Mouse (Mus musculus) mature B cell (primary cell): ENCODE measurements around the gene Eef1b2.

Source experiments
- in situ Hi-C: fragments of 300-500 bp; cut with MboI; formaldehyde crosslinking; loops from 2 replicates; pipeline ENCODE4 v1.14.3; 2019

Gene Eef1b2

GRCm38 (mm10) chr1:63192306-63193065 is 15.9 kb downstream of the Eef1b2 start:
- in situ Hi-C loops = no loop called here

- in situ Hi-C loops = no loop called here
These were observed 19.4 kb downstream of the Eef1b2 start for GRCm38 (mm10) chr1:63195848-63196512.

DNA sequence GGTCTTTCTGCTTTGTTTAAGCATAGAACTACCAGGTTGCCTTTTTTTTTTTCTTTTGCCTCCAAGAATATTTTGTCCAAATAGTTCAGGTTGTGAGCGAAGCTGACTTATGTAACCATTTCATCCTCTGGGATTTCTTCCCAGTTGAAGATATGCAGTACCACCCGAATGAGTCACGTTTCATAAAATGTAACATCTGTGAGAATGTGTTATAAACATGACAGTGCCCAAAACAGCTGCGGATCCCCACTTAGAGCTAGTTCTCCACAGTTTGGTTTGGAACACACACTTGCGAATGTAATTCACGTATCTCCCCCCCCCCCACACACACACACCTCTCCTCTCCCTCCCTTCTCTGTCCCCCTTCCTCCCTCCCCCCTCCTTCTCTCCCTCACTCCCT is 22.8 kb downstream of the Eef1b2 start:
- in situ Hi-C loops = no loop called here

GRCm38 (mm10) chr1:63200322-63200721 is 23.7 kb downstream of the Eef1b2 start:
- in situ Hi-C loops = no loop called here

GRCm38 (mm10) chr1:63201672-63202071 is 25.0 kb downstream of the Eef1b2 start:
- in situ Hi-C loops = no loop called here

DNA sequence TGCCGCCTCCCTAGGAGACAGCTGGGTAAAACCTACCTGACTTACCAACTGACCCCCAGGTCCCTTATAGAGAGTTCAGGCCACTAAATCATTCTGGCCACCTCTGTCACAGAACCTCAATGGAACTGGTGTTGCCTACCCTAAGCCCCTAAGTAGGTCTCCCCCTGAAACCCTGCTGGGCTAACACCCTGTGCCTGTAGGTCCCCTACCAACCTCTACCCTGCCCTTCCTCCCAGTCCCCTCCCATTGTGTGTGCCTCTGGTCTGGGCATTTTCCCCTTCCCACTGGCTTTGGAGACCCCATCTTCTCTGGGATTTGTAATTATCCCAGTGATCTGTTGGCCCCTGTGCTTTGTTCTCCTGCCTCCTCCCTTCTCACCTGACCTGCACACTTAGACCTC is 26.8 kb downstream of the Eef1b2 start:
- in situ Hi-C loops = no loop called here

DNA sequence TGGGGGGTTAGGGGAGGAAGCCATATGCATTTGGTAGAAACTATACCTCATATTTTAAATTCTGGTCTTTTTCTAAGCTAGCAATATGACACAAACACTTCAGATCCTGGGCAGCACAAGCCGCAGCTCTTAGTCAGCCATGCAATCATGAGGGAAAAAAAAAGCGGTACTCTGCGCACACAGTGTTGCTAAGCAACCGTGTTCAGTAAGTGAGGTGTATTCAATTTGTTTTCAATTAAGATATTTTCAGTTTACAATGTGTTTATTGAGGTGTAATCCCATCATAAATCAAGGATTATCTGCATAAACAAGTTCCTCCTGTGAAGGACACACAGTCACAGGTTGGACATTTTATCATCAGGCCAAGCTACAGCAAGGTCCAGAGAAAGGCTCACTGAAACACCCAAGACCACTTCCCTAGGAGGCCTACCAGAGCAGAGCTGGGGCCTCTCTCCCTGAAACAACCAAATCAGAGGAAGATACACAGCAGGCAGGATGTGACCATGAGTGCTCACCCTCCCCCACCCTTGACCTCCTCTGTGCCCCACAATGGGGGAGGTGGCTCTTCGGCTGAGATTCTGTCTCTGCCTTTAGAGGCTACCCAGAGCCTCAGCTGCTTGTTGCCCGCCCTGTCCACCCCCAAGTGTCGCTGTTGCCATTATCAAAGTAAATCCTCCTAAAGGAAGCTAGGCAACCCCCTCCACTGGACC is 27.5 kb downstream of the Eef1b2 start:
- in situ Hi-C loops = no loop called here

DNA sequence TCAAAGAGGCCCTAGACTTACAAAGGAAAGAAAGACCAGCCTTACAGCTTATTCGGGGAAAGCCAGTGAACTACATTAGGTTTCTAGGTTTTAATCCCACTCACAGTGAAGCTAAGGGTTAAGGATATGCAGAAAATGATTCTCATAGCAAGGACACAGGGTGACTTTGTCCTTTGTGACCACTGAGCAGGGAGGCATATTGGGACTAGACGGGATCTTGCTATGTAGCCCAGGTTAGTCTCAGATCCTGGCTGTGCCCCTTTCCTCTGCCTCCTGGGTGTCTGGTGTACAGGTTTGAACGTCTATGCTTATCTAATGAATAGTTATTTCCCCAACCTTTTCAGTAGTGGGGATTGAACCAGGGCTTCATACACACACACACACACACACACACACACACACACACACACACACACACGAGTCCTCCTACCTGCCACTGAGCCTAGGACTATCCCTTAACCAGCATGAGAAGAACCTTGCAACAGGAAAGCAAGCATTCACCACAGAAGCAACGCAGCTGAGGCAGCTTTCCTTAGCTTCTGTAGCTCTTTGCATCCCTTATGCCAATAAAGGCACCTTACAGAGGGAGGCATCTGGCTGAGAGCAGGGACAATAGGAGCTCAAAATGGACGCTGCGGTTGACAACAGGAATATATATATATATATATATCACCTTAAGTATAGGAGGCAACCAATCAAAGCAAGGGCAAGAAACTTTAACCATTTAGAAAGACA is 28.2 kb downstream of the Eef1b2 start:
- in situ Hi-C loops = no loop called here

DNA sequence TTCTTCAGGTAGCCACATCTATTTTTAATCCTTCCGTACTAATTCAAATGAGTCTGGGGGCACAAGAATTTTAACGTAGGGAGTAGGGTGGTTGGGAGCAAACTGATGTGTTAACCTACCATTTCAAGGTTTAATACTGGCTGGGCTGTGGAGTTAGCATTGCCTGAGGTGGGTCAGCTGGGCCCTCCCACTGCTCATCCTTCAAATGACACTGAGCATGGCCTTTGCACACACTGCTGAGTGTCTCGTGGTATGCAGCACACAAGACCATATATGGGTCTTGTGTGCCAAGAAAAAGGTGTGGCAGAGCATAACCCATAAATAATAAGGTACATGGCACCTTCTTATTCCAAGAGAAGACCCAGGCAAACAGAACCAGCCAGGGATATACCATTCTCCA is 31.0 kb downstream of the Eef1b2 start:
- in situ Hi-C loops = no loop called here

DNA sequence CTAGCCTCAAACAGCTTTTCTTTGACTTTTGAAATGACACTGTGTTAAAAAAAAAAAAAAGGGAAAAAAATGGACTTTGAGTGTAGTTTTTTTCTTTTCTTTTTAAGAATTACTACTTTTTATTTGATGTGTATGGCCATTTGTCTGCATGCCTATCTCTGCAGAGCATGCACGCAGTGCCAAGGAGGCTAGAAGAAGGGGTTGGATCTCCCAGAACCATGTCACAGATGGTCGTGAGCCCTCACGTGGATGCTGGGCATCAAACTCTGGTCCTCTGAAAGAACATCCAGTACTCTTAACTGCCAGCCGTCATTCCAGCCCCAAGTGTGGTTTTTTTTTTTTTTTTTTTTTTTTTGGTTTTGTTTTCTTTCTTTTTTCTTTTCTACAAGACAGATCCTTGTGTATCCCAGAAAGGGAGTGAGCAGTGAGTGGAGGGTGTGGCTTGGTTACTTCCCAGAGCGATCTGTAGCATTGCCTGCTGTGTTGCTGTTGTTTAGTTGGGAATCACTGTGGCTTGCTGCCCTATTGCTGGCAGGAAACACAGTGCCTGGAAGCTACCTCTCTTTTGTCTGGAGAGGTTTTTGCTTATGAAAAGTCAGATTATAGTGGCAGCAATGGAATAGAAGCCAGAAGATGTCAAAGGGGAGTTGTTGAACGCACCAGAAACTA is 33.4 kb downstream of the Eef1b2 start:
- in situ Hi-C loops = no loop called here

DNA sequence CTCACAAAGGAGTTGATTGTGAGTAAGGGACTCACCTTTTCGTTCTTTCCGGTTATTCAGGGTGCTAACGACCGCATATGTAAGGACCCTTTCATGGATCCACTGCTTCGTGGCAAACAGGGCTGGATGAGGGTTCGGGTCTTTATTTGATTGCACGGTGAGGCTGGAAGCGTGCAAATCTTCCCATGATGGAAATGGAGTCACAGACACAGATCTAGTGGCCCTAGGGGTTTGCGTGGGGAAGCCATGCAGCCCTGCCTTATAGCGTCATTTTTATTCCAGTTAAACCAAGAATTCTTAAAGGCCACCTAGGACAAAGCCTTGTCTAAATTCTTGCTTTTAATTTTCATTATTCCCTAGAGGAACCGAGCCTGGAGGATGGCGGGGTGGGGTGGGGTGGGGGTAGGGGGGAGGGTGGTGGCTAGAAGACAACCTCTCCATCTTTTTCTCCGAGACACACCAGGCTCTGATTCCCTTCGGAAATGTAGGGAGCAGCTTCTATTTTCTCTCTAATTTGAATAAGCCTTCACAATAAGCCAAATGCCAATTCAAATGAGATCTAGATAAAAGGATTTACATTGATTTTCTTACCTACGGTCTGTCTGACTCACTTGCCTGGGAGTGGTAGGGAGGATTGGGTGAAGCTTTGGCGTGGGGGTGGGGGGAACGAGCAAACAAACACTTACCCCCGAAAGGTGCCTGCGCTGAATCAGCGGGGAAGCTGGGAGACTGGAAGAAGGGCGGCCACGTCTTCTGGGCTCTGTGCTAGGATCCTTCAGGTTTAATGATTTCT is 37.0 kb downstream of the Eef1b2 start:
- in situ Hi-C loops = no loop called here

DNA sequence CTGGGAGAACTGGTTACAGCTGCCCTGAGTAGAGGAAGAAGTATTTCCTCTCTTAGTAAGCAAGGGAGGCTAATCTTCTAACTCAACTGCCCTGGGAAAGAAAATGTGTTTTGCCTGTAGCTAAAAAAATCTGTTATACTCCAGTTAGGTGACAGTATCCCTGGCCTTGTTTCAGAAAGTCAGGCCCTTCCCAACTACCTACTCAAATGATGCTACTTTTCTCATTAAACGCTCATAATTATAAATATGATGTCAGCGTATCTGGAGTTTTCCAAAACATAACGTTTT is 37.6 kb downstream of the Eef1b2 start, which contains the start of gene Gpr1:
TSS of gene Gpr1 (minus strand) at position 273 of the 288 bp plus-strand sequence.
- in situ Hi-C loops = no loop called here

DNA sequence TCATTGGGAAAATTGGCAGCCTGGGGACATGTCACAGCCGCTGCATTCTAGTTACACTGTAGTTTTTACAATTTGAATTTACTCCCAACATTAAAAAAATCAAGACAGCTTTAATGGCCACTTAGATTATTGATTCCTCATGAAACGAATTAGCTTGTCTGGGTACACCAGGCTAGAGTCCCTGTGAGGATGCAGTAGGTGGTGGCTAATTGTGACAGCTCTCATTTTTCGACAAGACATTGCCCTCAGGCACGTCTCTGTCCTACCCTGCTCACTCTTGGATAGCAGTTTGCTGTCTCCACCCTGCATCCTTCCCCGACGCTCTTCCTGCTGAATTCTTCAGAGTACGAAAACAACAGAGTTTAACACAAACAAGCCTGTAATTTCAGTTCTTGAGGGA is 38.0 kb downstream of the Eef1b2 start:
- in situ Hi-C loops = no loop called here

DNA sequence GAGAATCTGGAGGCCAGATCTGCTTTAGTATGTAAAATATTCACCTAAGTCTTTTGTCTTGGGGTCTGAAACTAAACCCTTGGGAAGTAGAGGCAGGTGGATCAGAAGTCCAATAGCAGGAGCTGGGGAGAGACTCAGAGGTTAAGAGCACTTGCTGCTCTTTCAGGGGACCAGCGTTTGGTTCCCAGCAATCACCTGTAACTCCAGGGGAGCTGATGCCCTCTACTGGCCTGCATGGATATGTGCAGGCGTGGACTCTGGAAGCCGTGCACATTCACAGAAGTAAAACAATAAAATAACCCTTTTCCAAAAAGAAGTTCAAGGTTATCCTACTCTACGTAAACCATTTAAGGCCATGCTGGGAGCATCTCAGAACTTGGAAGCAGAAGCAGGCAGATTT is 42.7 kb downstream of the Eef1b2 start:
- in situ Hi-C loops = no loop called here

DNA sequence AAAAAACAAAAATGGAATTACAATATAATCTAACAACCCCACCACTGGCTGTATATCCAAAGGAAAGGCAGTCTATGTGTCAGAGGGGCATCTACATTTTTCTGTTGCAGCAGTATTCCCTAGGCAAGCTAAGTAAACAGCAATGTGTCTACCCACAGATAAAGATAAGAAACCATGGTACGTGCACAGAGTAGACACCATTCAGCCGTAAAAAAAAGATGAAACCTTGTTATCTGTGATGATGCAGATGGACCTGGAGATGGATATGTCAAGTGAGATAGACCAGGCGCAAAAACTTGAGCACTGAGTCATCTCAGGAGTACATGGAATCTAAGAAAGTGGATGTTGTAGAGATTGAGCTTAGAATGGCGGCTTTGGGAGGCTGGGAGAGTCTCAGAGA is 48.4 kb downstream of the Eef1b2 start:
- in situ Hi-C loops = no loop called here

DNA sequence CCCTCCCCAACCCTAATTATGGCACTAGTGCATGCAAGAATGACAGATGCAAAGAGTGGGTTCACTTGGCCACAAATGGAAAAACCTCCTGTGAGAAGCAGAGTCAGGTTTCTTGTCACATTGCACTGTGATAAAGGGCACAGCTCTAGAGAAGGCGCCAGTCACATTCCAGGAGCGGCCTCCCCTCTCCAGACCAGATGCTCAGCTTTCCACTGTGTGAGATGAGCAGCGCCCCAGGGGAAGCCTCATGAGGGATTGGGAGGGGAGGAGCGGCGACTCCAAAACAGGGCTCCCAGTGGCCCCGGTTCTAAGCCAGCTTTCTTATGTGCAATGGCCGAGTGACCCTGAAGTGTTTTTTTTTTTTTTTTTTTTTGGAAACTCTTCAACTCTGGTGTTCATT is 49.3 kb downstream of the Eef1b2 start:
- in situ Hi-C loops = no loop called here

- in situ Hi-C loops = no loop called here
These were observed 50.6 kb downstream of the Eef1b2 start for GRCm38 (mm10) chr1:63227241-63227640.
